Mouse (Mus musculus): ENCODE measurements at regions not wholly inside any gene's neighbourhood (a gene's known extent, or its start where the extent isn't known, plus 50 kb on each side); places are given as distances from the start of the nearest gene placed in this dataset.

GRCm38 (mm10) chr12:26244701-26245100, 170.4 kb downstream of the Rnf144a start:
- no peak for DNase-seq (ENCODE audit: low spot score)
- intact Hi-C loops (cut with DNase I), result no loop called here

- DNase-seq (ENCODE audit: low spot score), result no peak
- intact Hi-C loops (cut with DNase I), result loop anchor here (5.0 kb wide), 2 partner anchors 365 to 1135 kb away; no protein-coding TSS in a partner anchor
Measured at GRCm38 (mm10) chr12:26227557-26228020, 187.5 kb downstream of the Rnf144a start.

GRCm38 (mm10) chr12:26226363-26226762, 188.7 kb downstream of the Rnf144a start:
- DNase-seq (ENCODE audit: low spot score), result no peak
- intact Hi-C loops (cut with DNase I), result loop anchor here (1.0 to 5.0 kb wide), 3 partner anchors 364 to 1198 kb away; no protein-coding TSS in a partner anchor

GRCm38 (mm10) chr12:26212447-26212846, 202.6 kb downstream of the Rnf144a start:
- DNase-seq (ENCODE audit: low spot score), result no peak
- intact Hi-C loops (cut with DNase I), result no loop called here

GRCm38 (mm10) chr12:26211423-26211822, 203.6 kb downstream of the Rnf144a start:
- intact Hi-C loops (cut with DNase I), result no loop called here
- no peak for DNase-seq (ENCODE audit: low spot score)

- no peak for DNase-seq (ENCODE audit: low spot score)
- intact Hi-C loops (cut with DNase I), result no loop called here
Measured at GRCm38 (mm10) chr12:26206751-26207150, 208.3 kb downstream of the Rnf144a start.

- DNase-seq (ENCODE audit: low spot score), result no peak
- intact Hi-C loops (cut with DNase I), result no loop called here
Measured at GRCm38 (mm10) chr12:26206036-26206435, 209.0 kb downstream of the Rnf144a start.

GRCm38 (mm10) chr12:26191982-26192576, 223.0 kb downstream of the Rnf144a start:
- DNase-seq (ENCODE audit: low spot score), result no peak
- intact Hi-C loops (cut with DNase I), result no loop called here

- no peak for DNase-seq (ENCODE audit: low spot score)
- intact Hi-C loops (cut with DNase I), result no loop called here
Measured at GRCm38 (mm10) chr12:26191268-26191981, 223.6 kb downstream of the Rnf144a start.

GRCm38 (mm10) chr12:26188996-26189395, 226.1 kb downstream of the Rnf144a start:
- no peak for DNase-seq (ENCODE audit: low spot score)
- intact Hi-C loops (cut with DNase I), result no loop called here

- intact Hi-C loops (cut with DNase I), result no loop called here
Measured at GRCm38 (mm10) chr12:26187091-26187862, 227.8 kb downstream of the Rnf144a start.

GRCm38 (mm10) chr12:26184701-26185460, 230.2 kb downstream of the Rnf144a start:
- intact Hi-C loops (cut with DNase I), result no loop called here
- no peak for DNase-seq (ENCODE audit: low spot score)

More at GRCm38 (mm10) chr12:26187091-26187862, 227.8 kb downstream of the Rnf144a start:
- no peak for DNase-seq (ENCODE audit: low spot score)

GRCm38 (mm10) chr12:26183021-26183420, 232.0 kb downstream of the Rnf144a start:
- intact Hi-C loops (cut with DNase I), result no loop called here

GRCm38 (mm10) chr12:26180846-26181245, 234.2 kb downstream of the Rnf144a start:
- no peak for DNase-seq (ENCODE audit: low spot score)
- intact Hi-C loops (cut with DNase I), result no loop called here

More at GRCm38 (mm10) chr12:26183021-26183420, 232.0 kb downstream of the Rnf144a start:
- no peak for DNase-seq (ENCODE audit: low spot score)

- no peak for DNase-seq (ENCODE audit: low spot score)
Measured at GRCm38 (mm10) chr12:26176231-26176662, 238.8 kb downstream of the Rnf144a start.

GRCm38 (mm10) chr12:26163416-26163815, 251.6 kb downstream of the Rnf144a start:
- DNase-seq (ENCODE audit: low spot score), result no peak

More at GRCm38 (mm10) chr12:26176231-26176662, 238.8 kb downstream of the Rnf144a start:
- intact Hi-C loops (cut with DNase I), result no loop called here

GRCm38 (mm10) chr12:26160861-26161615, 254.0 kb downstream of the Rnf144a start:
- no peak for DNase-seq (ENCODE audit: low spot score)
- intact Hi-C loops (cut with DNase I), result no loop called here

More at GRCm38 (mm10) chr12:26163416-26163815, 251.6 kb downstream of the Rnf144a start:
- intact Hi-C loops (cut with DNase I), result no loop called here

- intact Hi-C loops (cut with DNase I), result no loop called here
- DNase-seq (ENCODE audit: low spot score), result no peak
Measured at GRCm38 (mm10) chr12:26152992-26153391, 262.1 kb downstream of the Rnf144a start.

- intact Hi-C loops (cut with DNase I), result no loop called here
- no peak for DNase-seq (ENCODE audit: low spot score)
Measured at GRCm38 (mm10) chr12:26146336-26146735, 268.7 kb downstream of the Rnf144a start.
